Mouse (Mus musculus) brain, embryonic 14.5 days (tissue): ENCODE measurements at regions not wholly inside any gene's neighbourhood (a gene's known extent, or its start where the extent isn't known, plus 50 kb on each side); places are given as distances from the start of the nearest gene placed in this dataset.

Experiments used
- CTCF ChIP-seq: fragments of 200-500 bp; IDR thresholded peaks from 2 replicates; pipeline ENCODE4 v1.5.1; 2012; ENCODE audit warnings: inconsistent platforms, mild to moderate bottlenecking, moderate library complexity, borderline replicate concordance; ENCODE audit not compliant: insufficient read depth, insufficient read length; ENCODE audit errors: extremely low read depth
- POLR2A ChIP-seq: fragments of 200-500 bp; IDR thresholded peaks from 2 replicates; pipeline ENCODE4 v1.6.1; 2012; ENCODE audit warnings: mild to moderate bottlenecking, inconsistent platforms, borderline replicate concordance; ENCODE audit not compliant: poor library complexity, insufficient read depth, insufficient read length, severe bottlenecking; ENCODE audit errors: extremely low read depth

DNA sequence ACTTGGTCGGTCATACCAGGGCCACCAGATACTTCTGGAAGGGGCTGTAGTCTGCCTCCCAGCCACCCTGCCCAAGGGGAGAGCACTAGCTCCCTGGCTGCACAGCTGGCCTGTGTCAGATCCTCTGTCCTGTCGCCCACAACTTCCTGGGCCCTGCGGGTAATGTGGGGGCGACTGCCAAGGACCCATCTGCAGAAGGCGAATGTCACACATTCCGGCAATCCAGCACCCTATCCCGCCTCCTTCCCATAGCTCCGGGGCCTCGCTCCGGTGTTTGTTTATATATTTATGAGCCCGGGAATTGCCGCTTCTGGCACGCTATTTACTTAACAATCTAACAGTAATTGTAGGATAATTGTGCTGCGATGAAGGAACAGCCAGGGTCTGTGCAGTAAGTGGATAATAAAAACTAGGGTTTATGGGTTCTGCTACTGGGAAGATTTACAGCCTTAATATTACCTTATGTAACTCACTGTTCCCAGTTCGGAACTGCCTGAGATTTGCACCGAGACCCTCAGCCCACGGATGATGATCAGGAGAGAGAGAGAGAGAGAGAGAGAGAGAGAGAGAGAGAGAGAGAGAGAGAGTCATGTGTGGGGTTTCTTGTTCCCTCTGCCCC is 338.6 kb upstream of the Kcnab2 start:
- TF ChIP-seq CTCF (no peak), POLR2A (no peak)
